Mouse (Mus musculus): ENCODE results near the gene Vsig10. TPM values are rescaled to one million over a fixed set of nuclear protein-coding genes. Genes with fewer than 3 reads are reported as not detected.
A peak's percentile ranks its signal among the peaks of the same experiment; 100 is the strongest.

The Vsig10 gene
- 15.8 and 16.6 TPM in 2 replicates for polyA plus RNA-seq (2015; fragmentation: Nextera tagmentation; extraction: Ambion mirVana)

DNA sequence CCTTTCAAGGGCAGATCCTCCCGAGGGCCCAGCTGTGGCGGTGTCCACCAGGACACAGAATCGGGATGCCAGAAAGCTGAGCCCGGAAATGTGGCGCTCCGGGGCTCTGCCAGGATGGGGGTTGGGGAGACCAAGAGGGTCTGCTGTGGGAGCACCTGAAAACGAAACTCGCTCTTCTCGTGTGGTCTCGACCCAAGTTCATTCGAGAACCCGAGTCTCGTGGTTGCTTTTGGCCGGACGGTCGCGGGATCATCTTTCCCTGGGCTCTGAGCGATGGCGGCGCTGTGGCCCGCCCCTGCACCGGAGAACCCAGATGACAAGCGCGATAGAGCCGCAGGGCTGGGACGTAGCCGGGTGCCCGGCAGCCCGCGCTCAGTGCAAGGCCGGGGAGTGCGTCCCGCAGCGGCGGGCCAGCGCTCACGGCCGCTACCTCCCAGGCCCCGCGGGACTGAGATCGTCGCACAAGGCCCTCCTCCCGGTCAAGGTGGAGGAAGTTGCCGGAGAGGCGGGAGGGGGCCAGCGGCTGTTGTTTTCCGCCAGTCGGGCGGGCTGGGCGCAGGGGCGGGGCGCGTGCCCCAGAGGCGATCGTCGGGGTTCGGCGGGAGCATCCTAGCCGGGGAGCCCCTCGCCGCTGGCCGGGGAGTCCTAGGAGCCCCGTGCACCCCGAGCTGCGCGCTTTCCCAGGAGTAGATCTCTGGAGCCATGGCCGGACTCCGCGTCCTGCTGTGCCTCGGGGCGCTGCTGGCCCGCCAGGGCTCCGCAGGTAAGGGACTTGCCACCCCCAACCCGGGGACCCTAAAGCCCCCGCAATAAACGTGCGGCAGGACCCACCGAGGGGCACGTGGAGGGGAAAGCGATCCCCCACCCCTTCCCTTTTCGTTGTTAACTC is at the start of gene Vsig10:
Gene Vsig10, plus strand, starts transcription at position 343 of the 889 bp plus-strand sequence.
- Histone ChIP-seq H3K4me3 (peak within 1 kb of the TSS; percentile 84), H3K4me1 (peaks cover 23% of the 10 kb centered on the region), H3K36me3 (no peaks in the 10 kb centered on the region), H3K4me2 (peak within 1 kb of the TSS; percentile 95), H3K27me3 (no peaks in the 10 kb centered on the region), H3K27ac (peak within 1 kb of the TSS; percentile 92), H3K9ac (peak within 1 kb of the TSS; percentile 84), H3K9me3 (no peaks in the 10 kb centered on the region)
- under 1% methylated on average over 78 of the region's 81 CpGs for WGBS
- peak; percentile 86 for ATAC-seq (ENCODE audit: borderline replicate concordance, extremely low read depth, low FRiP score, low TSS enrichment)

DNA sequence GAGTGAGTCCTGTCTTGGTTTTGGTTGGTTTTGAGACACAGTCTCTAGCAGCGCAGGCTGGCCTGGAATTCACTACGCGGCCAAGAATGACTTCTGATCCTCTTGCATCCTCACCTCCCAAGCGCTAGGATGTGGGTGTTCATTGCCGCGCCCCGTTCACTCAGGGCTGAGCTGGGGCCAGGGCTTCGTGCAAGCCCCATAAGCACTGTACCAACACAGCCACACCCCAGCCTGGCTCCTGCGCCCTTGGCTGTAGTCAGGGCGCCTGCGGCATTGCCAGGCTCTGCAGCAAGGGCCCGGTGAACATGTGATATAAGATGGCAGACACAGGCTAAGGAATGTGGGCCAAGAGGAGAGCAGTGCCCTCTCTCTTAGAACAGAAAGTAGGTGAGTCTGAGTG is 49.5 kb upstream of the Vsig10 start:
- Histone ChIP-seq H3K9me3 (no peaks in the 10 kb centered on the region), H3K27ac (no peak overlapping the region), H3K4me1 (no peaks in the 10 kb centered on the region), H3K4me2 (no peak overlapping the region), H3K4me3 (no peak overlapping the region), H3K27me3 (no peaks in the 10 kb centered on the region), H3K36me3 (no peaks in the 10 kb centered on the region), H3K9ac (no peak overlapping the region)
- no peak for ATAC-seq (ENCODE audit: borderline replicate concordance, extremely low read depth, low FRiP score, low TSS enrichment)
- 97% methylated on average over 12 of the region's 12 CpGs for WGBS

DNA sequence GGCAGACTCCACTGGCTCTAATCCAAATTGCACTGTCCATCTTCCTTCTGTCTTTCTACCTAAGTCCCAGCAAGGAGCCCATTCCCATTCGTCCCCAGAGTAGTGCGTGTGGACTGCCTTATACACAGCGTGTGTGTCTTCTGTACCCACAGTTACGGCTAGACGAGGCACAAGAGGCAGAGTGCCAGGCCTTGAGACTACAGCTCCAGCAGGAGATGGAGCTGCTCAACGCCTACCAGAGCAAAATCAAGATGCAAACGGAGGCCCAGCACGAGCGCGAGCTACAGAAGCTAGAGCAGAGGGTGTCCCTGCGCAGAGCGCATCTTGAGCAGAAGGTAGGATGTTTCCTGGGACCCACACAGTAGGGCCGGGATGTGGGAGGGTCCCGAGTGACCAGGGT is 46.9 kb upstream of the Vsig10 start:
- ATAC-seq (ENCODE audit: borderline replicate concordance, extremely low read depth, low FRiP score, low TSS enrichment), result no peak
- H3K27me3 ChIP-seq, result no peaks in the 10 kb centered on the region
- no peak overlapping the region for H3K27ac ChIP-seq
- no peak overlapping the region for H3K9ac ChIP-seq
- H3K4me3 ChIP-seq, result no peak overlapping the region
- no peaks in the 10 kb centered on the region for H3K4me1 ChIP-seq
- H3K9me3 ChIP-seq, result no peaks in the 10 kb centered on the region
- WGBS, result 86% methylated on average over 14 of the region's 14 CpGs
- no peaks in the 10 kb centered on the region for H3K36me3 ChIP-seq
- H3K4me2 ChIP-seq, result no peak overlapping the region

DNA sequence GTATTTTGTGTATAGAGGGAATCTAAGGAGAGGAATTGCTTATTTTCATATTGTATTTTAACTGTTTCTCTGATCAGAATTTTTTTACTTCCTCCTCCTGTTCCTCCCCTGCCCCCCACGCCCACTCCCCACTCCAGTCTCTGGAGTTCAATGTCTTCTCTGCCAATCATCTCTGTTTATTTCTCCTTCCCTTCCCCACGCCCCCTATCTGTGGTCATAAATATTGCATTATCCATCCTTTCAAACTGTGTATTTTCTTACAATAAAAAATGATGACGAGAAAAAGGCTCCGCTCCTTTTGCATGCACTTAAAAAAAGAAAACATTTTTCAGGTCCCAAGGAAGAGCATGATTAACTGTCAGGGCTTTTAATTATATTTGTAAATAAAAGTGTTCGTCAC is 44.1 kb upstream of the Vsig10 start:
- Histone ChIP-seq H3K9ac (no peak overlapping the region), H3K4me2 (no peak overlapping the region), H3K9me3 (no peaks in the 10 kb centered on the region), H3K4me1 (peaks cover 10% of the 10 kb centered on the region; the same call in 1 of the 2 replicates), H3K27ac (no peak overlapping the region), H3K36me3 (no peaks in the 10 kb centered on the region), H3K4me3 (no peak overlapping the region), H3K27me3 (no peaks in the 10 kb centered on the region)
- ATAC-seq (ENCODE audit: borderline replicate concordance, extremely low read depth, low FRiP score, low TSS enrichment), result no peak
- 56% methylated on average over 5 of the region's 5 CpGs for WGBS

DNA sequence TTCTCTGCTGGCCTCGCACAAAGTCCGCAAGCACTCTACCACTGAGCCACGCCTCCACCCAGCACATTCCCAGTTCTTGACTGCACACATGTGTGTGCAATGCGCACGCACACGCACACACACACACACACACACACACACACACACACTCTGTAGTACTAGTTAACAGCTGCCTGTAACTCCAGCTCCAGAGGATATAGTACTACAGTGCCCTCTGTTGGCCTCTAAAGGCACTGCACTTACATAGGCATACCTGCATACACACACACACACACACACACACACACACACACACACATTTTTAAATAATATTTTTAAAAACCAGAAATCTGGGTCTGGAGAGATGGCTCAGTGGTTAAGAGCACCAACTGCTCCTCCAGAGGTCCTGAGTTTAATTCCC is 41.1 kb upstream of the Vsig10 start:
- no peak overlapping the region for H3K4me2 ChIP-seq
- H3K4me1 ChIP-seq, result peaks cover 15% of the 10 kb centered on the region; the same call in 1 of the 2 replicates
- H3K9ac ChIP-seq, result no peak overlapping the region
- WGBS, result 95% methylated on average over 6 of the region's 6 CpGs
- H3K4me3 ChIP-seq, result no peak overlapping the region
- H3K27me3 ChIP-seq, result no peaks in the 10 kb centered on the region
- ATAC-seq (ENCODE audit: borderline replicate concordance, extremely low read depth, low FRiP score, low TSS enrichment), result no peak
- H3K36me3 ChIP-seq, result peaks cover 19% of the 10 kb centered on the region
- H3K27ac ChIP-seq, result no peak overlapping the region
- H3K9me3 ChIP-seq, result no peaks in the 10 kb centered on the region

DNA sequence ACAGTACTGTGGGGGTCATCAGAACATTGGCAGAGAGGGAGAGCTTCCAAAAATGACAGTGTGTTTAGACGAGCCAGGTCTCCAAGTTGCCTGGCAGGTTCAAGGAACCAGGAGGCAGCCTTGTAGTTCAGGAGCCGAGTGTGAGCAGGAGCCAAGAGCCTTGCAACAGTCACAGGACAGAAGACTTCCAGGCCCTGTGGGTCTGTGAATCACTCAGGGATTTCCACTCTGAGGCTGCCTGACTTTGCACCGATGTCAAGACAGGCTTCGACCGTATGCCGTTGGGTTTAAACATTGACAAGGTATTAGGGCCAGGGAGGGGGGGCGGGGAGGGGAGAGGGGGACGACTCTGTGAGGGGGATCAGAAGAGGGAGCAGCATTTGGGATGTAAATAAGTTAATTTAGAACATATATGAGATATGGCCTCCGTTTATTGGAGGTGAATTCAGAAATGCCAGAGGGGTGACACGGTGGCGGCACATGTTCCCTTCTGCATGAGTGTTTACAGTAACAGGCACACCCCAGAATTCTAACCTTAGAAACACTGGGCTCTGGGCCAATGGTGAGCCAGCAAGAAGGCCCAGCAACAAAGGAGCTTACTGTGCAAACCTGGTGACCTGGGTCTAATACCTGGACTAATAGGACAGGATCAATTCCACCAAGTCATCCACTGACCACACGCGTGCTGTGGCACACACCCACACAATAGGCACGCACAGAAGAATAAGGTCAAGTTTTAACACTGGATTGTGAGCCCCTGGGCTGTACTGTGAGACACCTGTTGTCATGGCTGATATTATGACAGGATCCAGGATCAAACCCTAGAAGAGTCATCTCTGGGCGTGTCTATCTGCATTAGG is 39.8 kb upstream of the Vsig10 start:
- Histone ChIP-seq H3K4me2 (no peak overlapping the region), H3K27me3 (no peaks in the 10 kb centered on the region), H3K4me3 (no peak overlapping the region), H3K4me1 (peaks cover 15% of the 10 kb centered on the region; the same call in 1 of the 2 replicates), H3K9ac (no peak overlapping the region), H3K36me3 (peaks cover 22% of the 10 kb centered on the region), H3K9me3 (no peaks in the 10 kb centered on the region), H3K27ac (peak overlapping the region; percentile 37; the same call in 1 of the 2 replicates)
- 67% methylated on average over 15 of the region's 15 CpGs for WGBS
- peak; percentile 53; the same call in 1 of the 2 replicates for ATAC-seq (ENCODE audit: borderline replicate concordance, extremely low read depth, low FRiP score, low TSS enrichment)

DNA sequence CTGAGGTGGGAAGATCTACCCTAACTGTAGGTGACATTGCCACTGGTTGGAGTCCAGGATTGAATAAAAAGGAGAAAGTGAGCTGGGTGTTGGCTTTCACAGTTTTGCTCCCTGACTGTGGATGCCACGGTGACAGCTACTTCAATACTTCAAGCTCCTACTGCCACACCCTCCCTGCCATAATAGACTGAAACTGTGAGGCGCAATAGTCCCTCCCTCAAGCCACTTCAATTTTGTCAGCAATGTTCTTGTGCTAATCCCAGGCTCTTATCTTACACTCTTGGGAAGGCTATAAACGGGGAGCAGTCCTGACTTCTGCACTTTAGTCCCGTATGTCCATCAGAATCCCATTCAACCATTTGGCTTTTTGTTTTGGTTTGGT is 39.2 kb upstream of the Vsig10 start:
- H3K9ac ChIP-seq, result no peak overlapping the region
- no peak for ATAC-seq (ENCODE audit: borderline replicate concordance, extremely low read depth, low FRiP score, low TSS enrichment)
- H3K4me2 ChIP-seq, result no peak overlapping the region
- no peaks in the 10 kb centered on the region for H3K9me3 ChIP-seq
- H3K4me3 ChIP-seq, result no peak overlapping the region
- H3K27ac ChIP-seq, result peak overlapping the region; percentile 24; the same call in 1 of the 2 replicates
- WGBS, result 50% methylated on average over 4 of the region's 4 CpGs
- peaks cover 23% of the 10 kb centered on the region for H3K36me3 ChIP-seq
- peaks cover 16% of the 10 kb centered on the region for H3K4me1 ChIP-seq
- H3K27me3 ChIP-seq, result no peaks in the 10 kb centered on the region

DNA sequence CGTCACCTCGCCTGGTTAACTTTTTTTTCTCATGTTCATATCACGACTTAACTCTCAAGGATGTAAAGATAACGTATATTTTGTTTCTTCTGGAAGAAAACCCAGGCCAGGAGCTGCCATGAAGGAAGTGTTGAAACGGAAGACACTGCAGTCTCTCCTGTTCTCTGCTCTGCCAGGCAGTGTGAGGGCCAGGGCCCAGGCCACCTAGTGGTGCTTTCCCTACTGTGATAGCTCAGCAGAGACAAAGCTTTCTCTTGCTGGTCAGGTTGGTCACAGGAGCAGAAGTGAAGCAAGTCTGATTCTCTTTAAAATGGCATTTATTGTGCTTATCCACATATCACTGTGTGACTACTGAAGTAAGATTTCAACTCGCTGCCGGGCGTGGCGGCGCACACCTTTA is 37.3 kb upstream of the Vsig10 start:
- Histone ChIP-seq H3K27me3 (no peaks in the 10 kb centered on the region), H3K4me3 (no peak overlapping the region), H3K4me2 (no peak overlapping the region), H3K36me3 (peaks cover 30% of the 10 kb centered on the region), H3K9ac (no peak overlapping the region), H3K4me1 (peaks cover 33% of the 10 kb centered on the region), H3K27ac (no peak overlapping the region), H3K9me3 (no peaks in the 10 kb centered on the region)
- ATAC-seq (ENCODE audit: borderline replicate concordance, extremely low read depth, low FRiP score, low TSS enrichment), result no peak
- 88% methylated on average over 10 of the region's 10 CpGs for WGBS

DNA sequence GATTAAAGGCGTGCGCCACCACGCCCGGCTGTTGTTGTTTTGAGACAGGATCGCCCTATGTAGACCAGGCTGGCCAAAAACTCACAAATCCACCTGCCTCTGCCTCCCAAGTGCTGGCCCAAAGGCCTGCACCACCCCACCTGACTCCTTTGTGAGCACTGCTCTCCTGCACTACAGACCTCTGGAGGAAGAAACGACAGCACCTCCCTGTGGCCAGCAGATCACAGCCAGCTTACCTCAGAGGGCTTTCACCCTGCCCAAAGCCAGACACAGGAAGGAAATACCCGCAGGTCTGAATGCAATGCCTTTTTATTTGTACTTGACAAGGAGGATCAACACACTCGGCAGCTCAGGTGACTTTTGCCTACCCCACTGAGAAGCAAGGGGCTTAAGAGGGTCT is 36.5 kb upstream of the Vsig10 start:
- Histone ChIP-seq H3K36me3 (peaks cover 30% of the 10 kb centered on the region), H3K4me1 (peaks cover 34% of the 10 kb centered on the region)

DNA sequence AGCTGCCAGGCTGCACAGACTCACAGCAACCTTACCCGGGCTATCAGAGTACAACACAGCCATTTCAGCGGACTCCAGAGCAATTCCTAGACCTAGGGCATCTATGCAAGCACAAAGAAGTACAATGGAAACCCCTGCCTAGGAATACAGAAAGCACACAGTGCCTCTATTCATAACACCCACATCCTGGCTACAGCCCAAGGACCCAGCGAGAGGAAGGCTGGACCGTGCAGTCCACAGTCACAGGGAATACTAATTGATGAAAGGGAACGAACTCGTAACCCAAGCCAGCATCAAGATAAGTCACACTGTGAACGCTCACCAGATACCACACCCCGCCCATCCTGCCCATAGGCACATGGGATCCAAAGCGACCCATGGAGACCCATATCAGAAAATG is 34.9 kb upstream of the Vsig10 start:
- no peak for ATAC-seq (ENCODE audit: borderline replicate concordance, extremely low read depth, low FRiP score, low TSS enrichment)
- no peaks in the 10 kb centered on the region for H3K9me3 ChIP-seq
- peaks cover 38% of the 10 kb centered on the region for H3K4me1 ChIP-seq
- H3K36me3 ChIP-seq, result peaks cover 30% of the 10 kb centered on the region
- no peak overlapping the region for H3K4me3 ChIP-seq
- no peaks in the 10 kb centered on the region for H3K27me3 ChIP-seq
- 79% methylated on average over 9 of the region's 9 CpGs for WGBS
- no peak overlapping the region for H3K9ac ChIP-seq
- H3K4me2 ChIP-seq, result no peak overlapping the region
- no peak overlapping the region for H3K27ac ChIP-seq

More for the DNA sequence above, 36.5 kb upstream of the Vsig10 start:
- no peak overlapping the region for H3K9ac ChIP-seq
- H3K4me3 ChIP-seq, result no peak overlapping the region
- no peak for ATAC-seq (ENCODE audit: borderline replicate concordance, extremely low read depth, low FRiP score, low TSS enrichment)
- WGBS, result 83% methylated on average over 8 of the region's 8 CpGs
- H3K4me2 ChIP-seq, result no peak overlapping the region
- no peak overlapping the region for H3K27ac ChIP-seq
- H3K9me3 ChIP-seq, result no peaks in the 10 kb centered on the region
- no peaks in the 10 kb centered on the region for H3K27me3 ChIP-seq

DNA sequence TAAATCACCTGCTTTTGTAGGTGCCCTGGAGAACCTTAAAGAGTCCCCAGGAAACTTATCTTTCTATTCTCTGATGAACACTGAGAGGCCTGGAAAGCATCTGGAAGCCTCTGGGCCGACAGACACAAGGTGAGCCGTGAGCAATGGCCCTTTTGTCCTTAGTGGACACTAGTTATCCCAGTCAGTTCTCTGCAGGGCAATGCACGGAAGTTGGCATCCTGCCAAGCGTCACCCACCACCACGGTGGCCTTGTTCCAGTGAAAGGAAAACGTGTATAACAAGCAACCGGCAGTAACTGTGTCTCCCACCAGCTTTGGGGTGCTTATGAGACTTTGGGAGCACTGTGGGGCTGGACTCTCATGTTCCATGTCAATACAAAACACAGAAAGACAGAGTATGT is 34.2 kb upstream of the Vsig10 start:
- Histone ChIP-seq H3K4me3 (no peak overlapping the region), H3K4me1 (peaks cover 31% of the 10 kb centered on the region), H3K9me3 (no peaks in the 10 kb centered on the region), H3K27ac (no peak overlapping the region), H3K9ac (no peak overlapping the region), H3K27me3 (no peaks in the 10 kb centered on the region), H3K36me3 (peaks cover 30% of the 10 kb centered on the region), H3K4me2 (no peak overlapping the region)
- WGBS, result 45% methylated on average over 7 of the region's 7 CpGs
- no peak for ATAC-seq (ENCODE audit: borderline replicate concordance, extremely low read depth, low FRiP score, low TSS enrichment)

DNA sequence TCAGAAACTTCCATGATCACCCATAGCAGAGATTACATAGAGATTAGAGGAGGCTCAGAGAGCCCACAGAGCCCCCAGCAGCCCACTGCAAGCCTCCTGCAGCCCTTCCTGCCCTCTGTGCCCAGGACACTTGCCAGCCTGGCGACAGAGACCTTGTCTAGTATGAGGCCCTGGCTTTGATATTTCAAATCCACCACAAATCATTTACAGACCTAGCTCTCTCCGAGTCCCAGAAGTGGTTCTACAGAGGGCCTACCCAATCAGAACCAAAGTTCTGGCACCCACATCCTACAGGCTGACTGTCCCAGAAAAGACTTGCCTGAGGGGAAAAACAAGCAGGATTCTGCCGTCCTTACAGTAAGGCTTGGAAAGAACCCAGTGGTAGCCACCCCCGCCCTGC is 33.6 kb upstream of the Vsig10 start:
- no peak overlapping the region for H3K27ac ChIP-seq
- no peak overlapping the region for H3K4me2 ChIP-seq
- H3K9me3 ChIP-seq, result no peaks in the 10 kb centered on the region
- no peak for ATAC-seq (ENCODE audit: borderline replicate concordance, extremely low read depth, low FRiP score, low TSS enrichment)
- WGBS, result 73% methylated on average over 4 of the region's 4 CpGs
- peaks cover 26% of the 10 kb centered on the region for H3K4me1 ChIP-seq
- H3K27me3 ChIP-seq, result no peaks in the 10 kb centered on the region
- H3K36me3 ChIP-seq, result peaks cover 30% of the 10 kb centered on the region
- H3K4me3 ChIP-seq, result no peak overlapping the region
- no peak overlapping the region for H3K9ac ChIP-seq
